Comparison of ENCODE assay signal across 18 mouse cellular contexts in genomic region chr17:34293533-34293932, GRCm38 (mm10). TPM values are rescaled to one million over a fixed set of nuclear protein-coding genes. Genes with fewer than 3 reads are reported as not detected.
DNase-seq lines count a peak whose midpoint lies in the region; TF ChIP-seq lines count a peak whose summit lies in the region.
"Had no signal": no experiment of that assay in that cellular context is flagged by ENCODE, and none has a peak within 500 bp of the region (broad histone marks: within the 10 kb centered on the region; RNA-seq: fewer than 3 reads in every experiment).

No protein-coding gene starts in this region.

- no peak for TF ChIP-seq RAD21 in MEL (IDR thresholded peaks at IDR 0.05; ENCODE audit: low read depth, low read length)

- H3K27ac ChIP-seq in MEL (ENCODE audit: control insufficient read depth, low read depth, low read length), result no peak overlapping the region
- peak overlapping the region; percentile 96 for H3K27ac ChIP-seq in spleen, adult 2 months (ENCODE audit: insufficient read depth, low read length)
- H3K27ac ChIP-seq: embryonic facial prominence, embryonic 10.5 days; heart, embryonic 13.5 days; hindbrain, embryonic 10.5 days; limb, embryonic 15.5 days had no signal

- H3K79me2 ChIP-seq in MEL (ENCODE audit: control insufficient read depth, insufficient read depth, low read length, poor library complexity), result no peaks in the 10 kb centered on the region

- DNase-seq in CD4-positive helper T cell, adult 2 months (ENCODE audit: low read depth, low spot score), result peak; percentile 53
- DNase-seq in MEL (ENCODE audit: low read depth, low spot score), result peak; percentile 66
- peak; percentile 72 for DNase-seq in induced T-regulatory cell, adult 2 months (ENCODE audit: low read depth)
- peak; percentile 82 to 96 for DNase-seq in spleen, adult 2 months (ENCODE audit: low read depth in 1 of 2, low spot score in 2 of 2)
- no peak for DNase-seq in retina, postnatal 1 day
- no peak for DNase-seq in left cerebral cortex, adult 8-10 months (ENCODE audit: low spot score in 2 of 2)
- DNase-seq in gastrocnemius, postnatal 36 days, result no peak
- DNase-seq: adrenal gland, postnatal 10 days; cerebellum, postnatal 14 days; thymus, adult 2 months had no signal

- no peak overlapping the region for H3K9ac ChIP-seq in MEL (ENCODE audit: control insufficient read depth, low read depth, low read length, poor library complexity, severe bottlenecking)
- H3K9ac ChIP-seq: heart, embryonic 13.5 days; limb, embryonic 15.5 days had no signal

- peaks cover 4 to 5% of the 10 kb centered on the region in 2 experiments for H3K27me3 ChIP-seq in MEL (ENCODE audit: control insufficient read depth in 1 of 2, insufficient read depth in 2 of 2, low read length in 2 of 2)
- no peaks in the 10 kb centered on the region for H3K27me3 ChIP-seq in spleen, adult 2 months (ENCODE audit: control insufficient read depth, insufficient read depth, low read length)
- H3K27me3 ChIP-seq: limb, embryonic 15.5 days had no signal

- H3K9me3 ChIP-seq in MEL (replicated peaks; ENCODE audit: insufficient read depth, low read length), result no peaks in the 10 kb centered on the region
- H3K9me3 ChIP-seq: embryonic facial prominence, embryonic 10.5 days; heart, embryonic 13.5 days; hindbrain, embryonic 10.5 days; limb, embryonic 15.5 days; megakaryocyte, embryonic 14.5 days had no signal

- TF ChIP-seq CTCF in MEL (IDR thresholded peaks at IDR 0.05 in 2 of 3, conservative IDR thresholded peaks at IDR 0.05 in 1 of 3; ENCODE audit: control insufficient read depth in 1 of 3, insufficient read depth in 1 of 3, low read depth in 2 of 3, low read length in 3 of 3, poor library complexity in 1 of 3, severe bottlenecking in 1 of 3), result no peak
- TF ChIP-seq CTCF in spleen, adult 2 months (IDR thresholded peaks at IDR 0.05; ENCODE audit: extremely low read depth, insufficient read depth, insufficient read length, insufficient replicate concordance), result no peak

- no peaks in the 10 kb centered on the region; a peak in 1 of 4 replicates for H3K36me3 ChIP-seq in MEL (ENCODE audit: control insufficient read depth in 1 of 2, insufficient read depth in 2 of 2, low read length in 2 of 2)
- H3K36me3 ChIP-seq in spleen, adult 2 months (ENCODE audit: control insufficient read depth, insufficient read depth, low read length), result no peaks in the 10 kb centered on the region
- H3K36me3 ChIP-seq: embryonic facial prominence, embryonic 10.5 days; heart, embryonic 13.5 days; hindbrain, embryonic 10.5 days; limb, embryonic 15.5 days had no signal

- WGBS in spleen, adult 2 months, result 5% methylated on average over 2 of the region's 2 CpGs

- no peak for TF ChIP-seq POLR2A in MEL (IDR thresholded peaks at IDR 0.05; ENCODE audit: control insufficient read depth in 1 of 2, insufficient read depth in 1 of 2, low read depth in 1 of 2, low read length in 2 of 2, poor library complexity in 1 of 2)
- TF ChIP-seq POLR2A in spleen, adult 2 months (IDR thresholded peaks at IDR 0.05; ENCODE audit: low read depth, low read length), result peak; percentile 53

- intact Hi-C loops in gastrocnemius, postnatal 36 days (cut with DNase I), result no loop called here

- H3K4me3 ChIP-seq in MEL (ENCODE audit: control insufficient read depth in 1 of 2, insufficient read depth in 1 of 2, low read depth in 2 of 2, low read length in 2 of 2), result no peak overlapping the region
- H3K4me3 ChIP-seq in spleen, adult 2 months (ENCODE audit: extremely low read depth, insufficient read depth, insufficient read length), result no peak overlapping the region
- H3K4me3 ChIP-seq: embryonic facial prominence, embryonic 10.5 days; heart, embryonic 13.5 days; hindbrain, embryonic 10.5 days; limb, embryonic 15.5 days; megakaryocyte, embryonic 14.5 days had no signal

- peaks cover 0 to 6% of the 10 kb centered on the region in 2 experiments; a peak in 2 of 4 replicates for H3K4me1 ChIP-seq in MEL (ENCODE audit: control insufficient read depth in 1 of 2, insufficient read depth in 2 of 2, low read length in 2 of 2)
- H3K4me1 ChIP-seq in spleen, adult 2 months (ENCODE audit: control insufficient read depth, insufficient read depth, insufficient read length), result peaks cover 37% of the 10 kb centered on the region; the same call in 1 of the 2 replicates

- no peak for TF ChIP-seq EP300 in MEL (IDR thresholded peaks at IDR 0.05; ENCODE audit: low read depth in 1 of 2, low read length in 2 of 2)

TF ChIP-seq in MEL, 35 proteins besides CTCF, POLR2A, EP300 and RAD21:
- TF ChIP-seq NELFE (IDR thresholded peaks at IDR 0.05; ENCODE audit: low read depth, low read length) (no peak), MAX (IDR thresholded peaks at IDR 0.05; ENCODE audit: low read length) (0 out of 2 replicates have a peak, but pooled peaks have one; percentile 34), USF2 (IDR thresholded peaks at IDR 0.05; ENCODE audit: borderline replicate concordance in 1 of 2, insufficient read depth in 1 of 2, low read depth in 1 of 2, low read length in 2 of 2) (no peak), JUND (IDR thresholded peaks at IDR 0.05; ENCODE audit: low read depth, low read length) (no peak), GATA1 (IDR thresholded peaks at IDR 0.05; ENCODE audit: low read depth, low read length) (no peak), MYC (IDR thresholded peaks at IDR 0.05; ENCODE audit: low read depth, low read length) (0 out of 2 replicates have a peak, but pooled peaks have one; percentile 29), ETS1 (IDR thresholded peaks at IDR 0.05; ENCODE audit: low read depth, low read length) (peak; percentile 17; the same call in 1 of the 2 replicates), GABPA (IDR thresholded peaks at IDR 0.05; ENCODE audit: low read depth, low read length) (no peak), NRF1 (IDR thresholded peaks at IDR 0.05; ENCODE audit: insufficient read depth, low read depth, low read length, poor library complexity, severe bottlenecking) (no peak), SIN3A (IDR thresholded peaks at IDR 0.05; ENCODE audit: low read length) (no peak), MAZ (IDR thresholded peaks at IDR 0.05; ENCODE audit: low read depth, low read length) (no peak), HCFC1 (IDR thresholded peaks at IDR 0.05; ENCODE audit: low read depth, low read length) (no peak), BHLHE40 (IDR thresholded peaks at IDR 0.05; ENCODE audit: borderline replicate concordance, low read depth, low read length) (peak; percentile 94)

RNA-seq across cellular contexts. Expression of gene H2-Aa, which starts 5.9 kb away (rescaled TPM):
- not detected in 2 replicates for total RNA-seq in MEL (2012; rRNA removed)
- polyA plus RNA-seq in MEL (2012; ENCODE audit: insufficient read depth in 1 of 2, insufficient read length in 2 of 2, low read depth in 1 of 2, low replicate concordance in 2 of 2, missing spikeins in 1 of 2), result not detected
- polyA plus RNA-seq in spleen, adult 2 months (2012; rRNA removed), result 1,846 and 1,869 TPM in 2 replicates
- 10 to 100 TPM in 2 of 4 experiments, 1 to 10 TPM in 2; 3.4 to 37.3 (median 13.3) TPM for total RNA-seq in left cerebral cortex, adult 8-10 months (2022)
- total RNA-seq in gastrocnemius, postnatal 36 days (2021), result 1 to 10 TPM; 6.0 to 6.9 TPM
- polyA plus RNA-seq: embryonic facial prominence, embryonic 10.5 days; hindbrain, embryonic 10.5 days had no signal

RNA-seq across cellular contexts. Expression of gene H2-Eb1, which starts 12.1 kb away (rescaled TPM):
- total RNA-seq in MEL (2012; rRNA removed), result 0.15 TPM in 1 of 2 replicates, not detected in the other
- polyA plus RNA-seq in MEL (2012; ENCODE audit: insufficient read depth in 1 of 2, insufficient read length in 2 of 2, low read depth in 1 of 2, low replicate concordance in 2 of 2, missing spikeins in 1 of 2), result under 1 TPM in 1 of 2 experiments, not detected in 1; 0.07 TPM
- 1,025 and 1,109 TPM in 2 replicates for polyA plus RNA-seq in spleen, adult 2 months (2012; rRNA removed)
- 10 to 100 TPM in 2 of 4 experiments, 1 to 10 TPM in 2; 2.7 to 26.0 (median 9.3) TPM for total RNA-seq in left cerebral cortex, adult 8-10 months (2022)
- total RNA-seq in gastrocnemius, postnatal 36 days (2021), result 1 to 10 TPM; 6.8 to 7.0 TPM

RNA-seq across cellular contexts. Expression of gene H2-Eb2, which starts 31.9 kb away (rescaled TPM):
- not detected in 2 replicates for total RNA-seq in MEL (2012; rRNA removed)
- polyA plus RNA-seq in MEL (2012; ENCODE audit: insufficient read depth in 1 of 2, insufficient read length in 2 of 2, low read depth in 1 of 2, low replicate concordance in 2 of 2, missing spikeins in 1 of 2), result not detected
- polyA plus RNA-seq in spleen, adult 2 months (2012; rRNA removed), result 11.4 and 13.5 TPM in 2 replicates
- total RNA-seq in left cerebral cortex, adult 8-10 months (2022), result not detected
- total RNA-seq in gastrocnemius, postnatal 36 days (2021), result not detected
- total RNA-seq: ES-E14; gastrocnemius, postnatal 4 days; left cerebral cortex, postnatal 10 days had no signal
- polyA plus RNA-seq: embryonic facial prominence, embryonic 10.5 days; heart, embryonic 13.5 days; hindbrain, embryonic 10.5 days; limb, embryonic 15.5 days had no signal

RNA-seq across cellular contexts. Expression of gene H2-Ab1, which starts 36.0 kb away (rescaled TPM):
- not detected in 2 replicates for total RNA-seq in MEL (2012; rRNA removed)
- polyA plus RNA-seq in MEL (2012; ENCODE audit: insufficient read depth in 1 of 2, insufficient read length in 2 of 2, low read depth in 1 of 2, low replicate concordance in 2 of 2, missing spikeins in 1 of 2), result not detected
- 5,504 and 8,483 TPM in 2 replicates for polyA plus RNA-seq in spleen, adult 2 months (2012; rRNA removed)
- total RNA-seq in left cerebral cortex, adult 8-10 months (2022), result 10 to 100 TPM in 2 of 4 experiments, 1 to 10 TPM in 2; 2.4 to 30.3 (median 11.7) TPM
- total RNA-seq in gastrocnemius, postnatal 36 days (2021), result 1 to 10 TPM; 5.7 to 6.6 TPM

RNA-seq across cellular contexts. Expression of gene H2-Ob, which starts 54.8 kb away (rescaled TPM):
- total RNA-seq in MEL (2012; rRNA removed), result 0.75 and 0.81 TPM in 2 replicates
- 1 to 10 TPM in 1 of 2 experiments, not detected in 1; 2.0 TPM for polyA plus RNA-seq in MEL (2012; ENCODE audit: insufficient read depth in 1 of 2, insufficient read length in 2 of 2, low read depth in 1 of 2, low replicate concordance in 2 of 2, missing spikeins in 1 of 2)
- 318 and 334 TPM in 2 replicates for polyA plus RNA-seq in spleen, adult 2 months (2012; rRNA removed)
- total RNA-seq in left cerebral cortex, adult 8-10 months (2022), result 1 to 10 TPM in 2 of 4 experiments, under 1 TPM in 2; 0.54 to 1.3 (median 0.90) TPM
- under 1 TPM in 1 of 2 experiments, not detected in 1; 0.27 TPM for total RNA-seq in gastrocnemius, postnatal 36 days (2021)
- total RNA-seq: ES-E14 had no signal
- polyA plus RNA-seq: embryonic facial prominence, embryonic 10.5 days; heart, embryonic 13.5 days; limb, embryonic 15.5 days had no signal

Comparison
In these comparisons a context has a peak if more than half of its experiments do, and no peak if none do; other contexts are left out.
1. DNase-seq: peak in CD4-positive helper T cell, adult 2 months (single experiment), MEL (single experiment), induced T-regulatory cell, adult 2 months (single experiment) and spleen, adult 2 months (2 of 2); none in retina, postnatal 1 day (single experiment), left cerebral cortex, adult 8-10 months (0 of 2) and gastrocnemius, postnatal 36 days (0 of 2).